Mouse (Mus musculus) cerebellum, adult (tissue): ENCODE measurements around the gene Aldh1l1.

Experiments used
- ATAC-seq: cut with Nextera tagmentation; 2 replicates; pipeline ENCODE4 v1.9.2; 2017; ENCODE audit warnings: mild to moderate bottlenecking, moderate library complexity, mixed read lengths; ENCODE audit not compliant: insufficient number of reproducible peaks, low FRiP score, low TSS enrichment

Gene Aldh1l1

DNA sequence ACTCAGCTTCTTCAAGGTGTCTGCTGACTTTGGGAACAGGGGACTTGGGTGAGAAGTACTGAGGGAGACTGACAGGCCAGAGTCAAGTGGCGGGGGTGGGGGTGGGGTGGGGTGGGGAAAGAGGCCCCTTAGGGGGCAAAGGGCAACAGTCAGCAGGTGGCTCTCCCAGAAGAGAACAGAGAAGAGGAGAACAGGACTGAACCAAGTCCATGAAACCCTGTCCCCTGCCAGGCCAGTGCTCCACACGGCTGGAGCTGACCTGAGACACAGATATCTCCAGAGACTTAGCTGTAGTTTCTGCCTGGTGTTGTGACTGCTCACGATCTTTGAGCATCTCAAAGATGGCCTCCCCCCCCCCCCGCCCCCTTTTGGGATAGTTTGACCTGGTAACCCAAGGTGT is 163.1 kb downstream of the Aldh1l1 start:
- no peak for ATAC-seq
